Mouse (Mus musculus) cerebellum, adult 9-11 months (tissue): ENCODE measurements at regions not wholly inside any gene's neighbourhood (a gene's known extent, or its start where the extent isn't known, plus 50 kb on each side); places are given as distances from the start of the nearest gene placed in this dataset.

Source experiments
- DNase-seq: peaks from one replicate; pipeline ENCODE4 v3.0.0; 2022

DNA sequence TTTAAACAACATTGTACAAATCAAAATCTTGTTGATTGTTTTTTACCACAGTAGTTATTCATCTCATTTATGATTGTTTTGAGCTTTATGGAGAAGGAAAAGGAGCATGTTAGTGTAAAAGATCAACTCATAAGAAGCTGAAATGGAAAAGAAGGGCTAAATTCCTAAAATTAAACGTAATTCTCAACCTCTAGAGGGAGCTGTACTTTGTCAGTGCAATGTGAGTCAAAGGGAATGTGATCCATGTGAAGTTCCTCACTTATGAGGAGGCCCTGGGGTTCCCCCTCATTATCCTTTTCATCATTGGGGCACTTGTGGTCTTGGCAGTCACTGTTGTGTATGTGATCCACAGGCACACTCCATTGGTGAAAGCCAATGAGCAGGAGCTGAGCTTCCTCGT lies 54.0 kb upstream of the Vmn2r7 start:
- no peak for DNase-seq

GRCm38 (mm10) chr3:64901317-64901892 lies 56.8 kb upstream of the Vmn2r7 start:
- no peak for DNase-seq

- peak; percentile 6 for DNase-seq
These were observed 104.7 kb upstream of the Vmn2r7 start for GRCm38 (mm10) chr3:64949307-64949706.

- DNase-seq, result no peak
These were observed 120.3 kb upstream of the Vmn2r7 start for GRCm38 (mm10) chr3:64964667-64965415.

DNA sequence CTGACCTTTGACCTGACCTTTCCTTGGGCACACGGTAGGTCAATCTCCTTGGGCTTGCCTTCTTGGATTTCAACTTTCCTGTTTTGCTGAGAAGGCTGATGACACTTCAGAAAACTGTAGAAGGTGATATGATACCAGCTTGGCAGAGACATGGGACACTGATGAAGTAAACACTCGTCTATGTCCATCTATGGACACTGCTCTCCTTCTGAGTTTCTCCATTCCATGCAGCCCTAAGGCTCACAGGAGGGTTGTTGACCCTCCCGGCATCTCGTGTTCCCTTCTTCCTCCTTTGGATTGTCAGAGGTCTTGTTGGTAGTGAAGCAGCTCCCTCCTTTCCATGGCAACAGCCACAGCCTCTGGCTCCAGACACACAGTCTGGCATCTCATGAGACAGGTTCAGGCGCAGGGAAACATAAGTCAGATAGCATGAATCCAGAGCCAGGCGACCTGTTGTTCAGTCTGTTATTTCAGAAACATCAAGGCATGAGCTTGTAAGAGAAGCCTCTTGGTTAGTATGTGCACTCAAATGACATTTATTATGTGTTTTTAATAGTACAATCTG lies 120.9 kb upstream of the Vmn2r7 start:
- no peak for DNase-seq

DNA sequence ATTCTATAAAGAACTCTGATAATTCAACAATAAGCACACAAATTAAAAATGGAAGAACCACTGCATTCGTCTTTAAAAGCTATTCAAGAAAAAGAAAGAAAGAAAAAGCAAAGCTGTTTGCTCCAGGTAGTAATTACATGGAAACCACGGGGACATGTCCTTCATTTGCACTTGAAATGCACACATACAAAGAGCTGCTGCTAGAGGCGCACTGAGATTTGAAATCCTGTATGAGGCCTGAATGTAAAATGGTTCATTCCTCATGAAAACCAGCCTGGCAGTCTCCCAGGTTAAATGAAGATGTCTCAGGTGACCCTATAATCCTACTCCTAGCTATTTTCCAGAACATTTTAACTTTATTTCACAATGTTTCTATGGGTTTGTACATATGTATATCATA lies 123.7 kb upstream of the Vmn2r7 start:
- no peak for DNase-seq

- DNase-seq, result no peak
These were observed 124.8 kb upstream of the Kcnab1 start for GRCm38 (mm10) chr3:64984369-64984768.

DNA sequence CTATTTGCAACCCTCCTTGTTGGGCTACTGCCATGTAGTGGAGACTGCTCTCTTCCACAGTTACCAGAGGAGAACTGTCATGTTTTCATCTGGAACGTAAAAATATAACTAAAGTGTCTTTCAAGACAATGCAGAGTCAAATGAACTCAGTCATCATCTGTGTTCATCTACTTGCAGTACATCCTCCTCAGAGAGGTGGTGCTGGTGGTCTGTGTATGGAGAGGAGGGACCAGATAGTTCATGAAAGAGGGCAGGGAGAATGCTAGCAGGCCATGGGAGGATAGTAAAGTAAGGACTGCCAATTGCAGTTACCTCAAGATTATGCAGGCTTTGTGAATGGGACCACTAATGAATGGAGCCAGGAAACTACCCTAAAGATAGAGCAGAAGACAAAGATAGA lies 121.5 kb upstream of the Kcnab1 start:
- peak; percentile 12 for DNase-seq

DNA sequence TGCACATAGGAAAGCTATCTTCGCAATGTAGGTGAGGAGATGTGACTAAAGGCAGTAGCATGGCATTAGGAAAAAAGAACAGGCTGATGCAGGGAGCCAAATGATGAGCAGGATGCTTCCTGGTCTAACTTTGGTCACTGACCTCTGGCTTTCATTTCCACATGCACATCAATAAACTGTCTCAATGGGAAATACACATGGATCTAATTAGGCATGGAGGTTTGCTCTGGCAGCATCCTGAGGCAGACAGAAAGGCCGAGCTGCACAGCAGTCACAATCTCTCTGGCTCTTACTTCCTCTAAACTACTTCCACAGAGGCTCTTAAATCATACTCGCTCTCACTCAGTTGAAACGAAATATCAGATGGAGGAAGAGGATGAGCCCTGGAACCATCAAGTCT lies 112.7 kb upstream of the Kcnab1 start:
- no peak for DNase-seq

DNA sequence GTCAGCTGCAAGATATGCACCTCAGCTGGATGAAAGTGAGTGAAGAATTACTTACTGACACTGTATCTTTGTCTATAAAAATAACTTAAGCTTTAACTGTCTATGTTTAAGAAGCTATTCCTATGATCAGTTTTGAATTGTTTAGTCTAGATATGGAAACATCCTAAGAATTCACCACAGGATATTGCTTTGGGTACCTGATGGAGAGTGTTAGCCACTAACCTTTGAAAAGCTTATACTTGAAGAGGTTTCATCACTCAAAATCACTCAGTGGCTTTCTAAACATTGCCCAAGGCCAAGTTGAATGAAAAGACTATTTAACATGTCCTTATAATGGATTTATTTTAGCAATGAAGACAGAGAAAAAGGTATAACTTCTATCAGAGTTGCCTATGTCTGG lies 111.6 kb upstream of the Kcnab1 start:
- no peak for DNase-seq

DNA sequence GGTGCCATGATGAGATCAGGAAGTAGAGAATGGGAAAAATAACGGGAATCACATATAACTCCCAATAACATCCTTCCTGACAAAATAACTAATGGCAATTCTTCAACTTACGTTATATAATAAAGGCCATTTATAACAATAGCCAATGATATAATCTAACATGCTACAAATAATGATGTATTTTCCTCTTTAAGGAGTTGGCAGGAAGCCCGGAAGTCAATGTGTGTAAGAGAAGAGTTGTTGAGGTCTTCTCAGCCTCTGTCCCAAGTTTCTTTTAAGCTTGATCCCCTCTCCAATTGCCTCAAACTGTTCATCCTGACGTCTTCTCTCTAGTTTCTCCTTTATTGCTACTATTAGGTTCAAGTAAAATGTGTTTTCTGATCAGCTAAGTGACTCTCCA lies 108.1 kb upstream of the Kcnab1 start:
- DNase-seq, result no peak

DNA sequence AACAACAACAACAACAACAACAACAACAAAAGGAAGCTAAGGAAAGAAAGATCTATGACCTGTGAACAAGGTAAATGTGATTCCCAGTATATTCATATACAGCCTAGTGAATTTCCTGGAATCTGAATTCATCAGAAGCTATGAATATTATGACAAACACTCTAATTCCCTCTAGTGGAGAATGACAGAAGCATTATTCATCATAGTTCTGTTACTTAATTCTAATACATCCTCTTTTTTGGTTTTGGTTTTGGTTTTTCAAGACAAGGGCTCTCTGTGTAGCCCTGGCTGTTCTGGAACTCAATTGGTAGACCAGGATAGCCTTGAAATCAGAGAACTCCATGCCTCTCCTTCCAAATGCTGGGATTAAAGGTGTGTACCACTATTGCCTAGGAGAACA lies 106.6 kb upstream of the Kcnab1 start:
- DNase-seq, result no peak

DNA sequence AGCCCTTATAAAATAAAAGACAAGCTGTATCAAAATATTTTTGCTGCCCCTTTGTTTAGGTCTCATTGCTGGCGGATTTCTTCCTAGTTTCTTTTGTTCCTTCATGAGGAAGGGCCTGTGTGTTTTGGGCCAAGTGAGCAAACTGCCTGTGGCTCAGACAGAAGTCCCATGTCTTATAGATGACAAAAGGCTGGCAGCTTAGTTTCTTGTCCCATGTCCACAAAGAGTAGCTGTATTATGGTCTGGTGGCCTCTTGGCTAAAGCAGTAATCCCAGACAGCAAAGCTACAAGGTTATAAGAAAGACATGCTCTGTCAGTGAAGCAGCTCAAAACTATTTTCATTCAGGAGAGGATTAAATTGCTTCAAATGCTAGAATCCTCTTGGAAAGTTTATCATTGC lies 103.1 kb upstream of the Kcnab1 start:
- no peak for DNase-seq

GRCm38 (mm10) chr3:65006565-65006964 lies 102.6 kb upstream of the Kcnab1 start:
- DNase-seq, result no peak

- peak; percentile 64 for DNase-seq
These were observed 85.3 kb upstream of the Kcnab1 start for GRCm38 (mm10) chr3:65023876-65024275.

- DNase-seq, result no peak
These were observed 71.6 kb upstream of the Kcnab1 start for GRCm38 (mm10) chr3:65037626-65038025.

DNA sequence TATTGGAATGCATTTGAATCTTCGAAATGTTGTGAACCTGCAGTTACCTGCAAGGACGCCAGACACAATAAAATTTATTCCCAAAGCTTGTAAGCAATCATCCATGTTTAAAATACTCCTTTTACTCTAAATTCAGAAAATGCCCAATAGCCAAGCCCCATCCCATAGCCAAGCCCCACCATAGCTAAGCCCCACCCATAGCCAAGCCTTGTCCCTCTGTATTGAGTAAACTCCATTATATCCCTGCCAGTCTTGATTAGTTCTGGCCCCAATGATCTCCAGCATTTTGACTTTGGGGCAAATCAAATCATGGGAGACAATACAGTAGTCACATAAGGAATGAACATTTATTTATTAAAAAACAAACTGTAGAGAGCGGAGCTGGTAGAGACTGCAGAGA lies 61.3 kb upstream of the Kcnab1 start:
- DNase-seq, result no peak

- no peak for DNase-seq
These were observed 53.8 kb upstream of the Kcnab1 start for GRCm38 (mm10) chr3:65055401-65055800.
